Mouse (Mus musculus): ENCODE measurements around the gene Rfng.

- no peak for TF ChIP-seq POLR2A (IDR thresholded peaks at IDR 0.05; ENCODE audit: insufficient read length, low read depth)
- TF ChIP-seq SRF (IDR thresholded peaks at IDR 0.05; ENCODE audit: control insufficient read depth, insufficient read length, low read depth): no peak
- no peak for TF ChIP-seq CEBPB (IDR thresholded peaks at IDR 0.05; ENCODE audit: insufficient read depth, poor library complexity, severe bottlenecking)
Observed at GRCm38 (mm10) chr11:120789810-120790209, 5.8 kb upstream of the Rfng start.

All from myocyte (in vitro differentiated cells).